Mouse (Mus musculus): ENCODE measurements around the gene Pknox2.

Pknox2 gene

GRCm38 (mm10) chr9:36942561-36942960 lies 204.6 kb downstream of the Pknox2 start:
- no peak for DNase-seq (ENCODE audit: low read depth, low spot score)

GRCm38 (mm10) chr9:36942131-36942530 lies 205.1 kb downstream of the Pknox2 start:
- DNase-seq (ENCODE audit: low read depth, low spot score), result no peak

GRCm38 (mm10) chr9:36941565-36941964 lies 205.6 kb downstream of the Pknox2 start:
- peak; percentile 44 for DNase-seq (ENCODE audit: low read depth, low spot score)

- DNase-seq (ENCODE audit: low read depth, low spot score), result peak; percentile 82
Observed at GRCm38 (mm10) chr9:36938601-36939078, 208.6 kb downstream of the Pknox2 start.

GRCm38 (mm10) chr9:36933813-36934493 lies 213.3 kb downstream of the Pknox2 start:
- peak; percentile 74 for DNase-seq (ENCODE audit: low read depth, low spot score)

- DNase-seq (ENCODE audit: low read depth, low spot score), result no peak
Observed at GRCm38 (mm10) chr9:36932950-36933812, 214.0 kb downstream of the Pknox2 start.

GRCm38 (mm10) chr9:36931657-36932056 lies 215.6 kb downstream of the Pknox2 start:
- DNase-seq (ENCODE audit: low read depth, low spot score), result no peak

- no peak for DNase-seq (ENCODE audit: low read depth, low spot score)
Observed at GRCm38 (mm10) chr9:36923753-36924152, 223.5 kb downstream of the Pknox2 start.

GRCm38 (mm10) chr9:36921718-36922415 lies 225.3 kb downstream of the Pknox2 start:
- DNase-seq (ENCODE audit: low read depth, low spot score), result no peak

- DNase-seq (ENCODE audit: low read depth, low spot score), result no peak
Observed at GRCm38 (mm10) chr9:36919472-36919871, 227.7 kb downstream of the Pknox2 start.

- DNase-seq (ENCODE audit: low read depth, low spot score), result no peak
Observed at GRCm38 (mm10) chr9:36918582-36918981, 228.6 kb downstream of the Pknox2 start.

- DNase-seq (ENCODE audit: low read depth, low spot score), result peak; percentile 64
Observed at GRCm38 (mm10) chr9:36916915-36917314, 230.3 kb downstream of the Pknox2 start.

- DNase-seq (ENCODE audit: low read depth, low spot score), result peak; percentile 83
Observed at GRCm38 (mm10) chr9:36916362-36916761, 230.8 kb downstream of the Pknox2 start.

GRCm38 (mm10) chr9:36905452-36905851 lies 241.8 kb downstream of the Pknox2 start:
- no peak for DNase-seq (ENCODE audit: low read depth, low spot score)

GRCm38 (mm10) chr9:36900464-36900863 lies 246.7 kb downstream of the Pknox2 start:
- DNase-seq (ENCODE audit: low read depth, low spot score), result no peak

- DNase-seq (ENCODE audit: low read depth, low spot score), result no peak
Observed at GRCm38 (mm10) chr9:36898560-36898959, 248.6 kb downstream of the Pknox2 start.

- peak; percentile 70 for DNase-seq (ENCODE audit: low read depth, low spot score)
Observed at GRCm38 (mm10) chr9:36895009-36895693, 252.1 kb downstream of the Pknox2 start.

GRCm38 (mm10) chr9:36894242-36894641 lies 253.0 kb downstream of the Pknox2 start:
- no peak for DNase-seq (ENCODE audit: low read depth, low spot score)

GRCm38 (mm10) chr9:36893413-36893990 lies 253.7 kb downstream of the Pknox2 start:
- no peak for DNase-seq (ENCODE audit: low read depth, low spot score)

- peak; percentile 56 for DNase-seq (ENCODE audit: low read depth, low spot score)
Observed at GRCm38 (mm10) chr9:36890552-36890951, 256.7 kb downstream of the Pknox2 start.

GRCm38 (mm10) chr9:36885237-36885636 lies 262.0 kb downstream of the Pknox2 start:
- peak; percentile 42 for DNase-seq (ENCODE audit: low read depth, low spot score)

Data from forelimb bud, embryonic 11.5 days (tissue).